Mouse (Mus musculus): ENCODE results near the gene Ddah1.

GRCm38 (mm10) chr3:145882076-145882874, 123.8 kb downstream of the Ddah1 start:
- TF ChIP-seq CTCF (IDR thresholded peaks at IDR 0.05; ENCODE audit: low read depth) = no peak
- TF ChIP-seq EP300 (optimal IDR thresholded peaks at IDR 0.05) = no peak
